Mouse (Mus musculus) activated CD4-positive, CD25-positive, alpha-beta regulatory T cell, adult 4 months (primary cell): ENCODE measurements at regions not wholly inside any gene's neighbourhood (a gene's known extent, or its start where the extent isn't known, plus 50 kb on each side); places are given as distances from the start of the nearest gene placed in this dataset.

Experiments
- ATAC-seq: one replicate; pipeline ENCODE4 v1.8.0; 2017

DNA sequence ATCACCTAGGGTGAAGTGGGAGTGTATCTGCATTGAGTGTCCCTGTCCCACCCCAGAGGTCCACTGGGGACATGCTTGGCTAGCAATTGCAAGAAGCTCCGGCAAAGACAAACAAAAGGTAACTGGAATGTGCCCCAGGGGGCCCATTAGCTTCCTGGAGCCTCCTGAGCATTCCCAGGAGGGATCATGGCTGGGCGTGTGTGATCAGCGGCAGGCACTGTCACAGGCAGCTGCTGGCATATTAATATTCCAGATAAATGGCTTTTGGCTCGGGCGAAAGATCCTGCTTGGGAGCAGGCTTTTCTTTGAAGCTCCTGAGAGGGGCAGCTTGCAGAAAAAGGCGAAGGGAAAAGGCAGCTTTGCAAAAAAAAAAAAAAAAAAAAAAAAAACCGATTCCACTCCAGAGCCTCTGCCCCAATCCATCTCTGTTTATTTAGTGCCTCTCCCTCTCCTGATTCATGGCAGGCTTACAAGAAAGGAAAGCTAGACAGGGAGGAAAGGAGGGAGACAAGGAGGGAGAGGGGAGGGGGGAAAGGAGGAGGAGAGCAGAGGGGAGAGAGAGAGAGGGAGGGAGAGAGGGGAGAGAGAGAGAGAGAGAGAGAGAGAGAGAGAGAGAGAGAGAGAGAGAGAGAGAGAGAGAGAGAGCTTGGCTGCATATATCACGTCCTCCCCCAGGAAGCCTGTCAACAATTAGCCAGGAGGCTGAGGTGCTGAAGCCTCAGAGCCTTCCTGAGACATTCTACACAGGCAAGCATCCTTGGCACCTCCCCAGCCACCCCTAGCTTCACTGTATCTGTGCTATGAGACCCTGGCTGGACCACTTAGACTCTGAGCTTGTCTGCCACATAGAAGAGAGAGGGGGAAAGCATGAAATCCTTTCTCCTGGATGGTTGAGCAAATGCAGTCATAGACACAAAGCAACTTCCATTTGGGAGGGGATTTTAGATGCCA is 443.4 kb upstream of the Zmiz1 start:
- no peak for ATAC-seq

DNA sequence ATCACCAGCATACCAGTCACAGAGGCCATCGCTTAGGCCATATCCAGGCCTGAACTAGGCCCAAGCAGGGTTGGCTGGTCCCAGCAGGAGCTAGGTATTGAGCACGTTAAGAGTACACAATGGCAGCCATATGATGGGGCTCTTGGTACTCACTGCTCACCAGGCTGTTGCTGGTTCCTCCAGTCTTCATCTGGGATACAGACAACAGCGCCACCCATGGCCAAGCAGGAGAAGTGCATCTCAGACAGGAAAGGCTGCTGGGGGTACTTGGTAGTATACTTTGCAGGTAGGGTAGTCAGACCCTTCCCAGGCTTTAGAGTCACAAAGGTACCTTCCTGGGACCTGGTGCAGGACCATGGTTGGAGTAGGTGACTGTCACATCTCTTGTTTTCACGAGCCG is 441.1 kb upstream of the Zmiz1 start:
- ATAC-seq: no peak

DNA sequence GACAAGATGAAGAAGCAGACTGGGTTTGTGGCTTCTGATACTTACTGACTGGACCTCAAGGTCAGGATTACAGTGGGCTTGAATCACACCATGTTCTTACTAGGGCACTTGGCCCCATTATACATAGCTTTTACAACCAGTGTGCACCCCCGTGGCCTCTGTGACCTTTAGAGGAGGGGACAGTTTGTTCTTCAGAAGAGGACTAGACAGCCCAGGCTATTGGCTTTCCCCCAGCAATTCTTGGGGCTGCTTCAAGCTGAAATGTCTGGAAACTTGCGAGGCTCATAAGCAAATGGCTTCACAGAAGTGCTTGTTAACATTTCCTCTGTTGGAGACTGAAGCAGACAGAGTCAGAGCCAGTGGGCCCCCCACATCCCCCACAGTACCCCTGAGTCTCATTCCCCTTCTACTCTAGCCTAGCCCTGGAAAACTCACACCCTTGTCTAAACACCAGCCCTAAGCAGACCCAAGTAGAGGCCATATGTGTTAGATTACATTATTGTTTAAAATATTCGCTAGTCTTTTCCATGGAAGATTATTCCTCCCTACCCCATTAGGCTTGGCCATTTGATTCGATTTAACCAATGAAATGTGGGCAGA is 439.6 kb upstream of the Zmiz1 start:
- no peak for ATAC-seq

DNA sequence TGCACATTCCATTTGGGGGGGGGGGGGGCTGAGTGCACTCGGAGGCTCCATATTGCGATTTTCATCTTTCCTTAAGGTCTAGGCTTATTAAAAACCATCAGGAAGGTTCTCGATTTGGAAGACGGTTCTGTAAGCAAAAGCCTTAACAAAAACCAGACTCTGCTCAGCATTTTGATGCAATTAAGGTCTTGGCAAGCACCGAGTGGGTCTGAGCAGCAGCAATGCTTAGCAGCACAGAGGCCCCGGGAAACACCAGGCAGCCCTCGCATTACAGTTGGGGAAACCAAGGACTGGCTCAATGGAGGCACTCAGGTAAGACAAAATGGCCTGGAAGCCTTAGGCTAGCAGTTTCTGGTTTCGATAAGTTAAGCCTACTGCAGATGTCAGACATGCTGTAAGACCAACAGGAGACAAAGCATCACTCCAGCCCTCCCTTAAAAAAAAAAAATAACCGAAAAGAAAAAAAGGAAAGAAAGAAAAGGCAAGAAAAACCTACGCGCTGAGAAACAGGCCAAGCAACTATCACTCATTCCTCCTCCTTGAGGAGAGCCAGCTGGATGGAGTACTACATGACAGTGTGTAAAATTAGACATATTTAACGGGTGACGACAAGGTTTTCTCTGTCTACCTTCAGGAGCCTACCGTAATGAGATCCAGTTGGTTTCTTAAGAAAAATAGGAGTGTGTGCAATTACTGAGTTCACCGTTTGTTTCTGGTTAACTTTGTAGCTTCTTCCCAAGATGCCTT is 436.3 kb upstream of the Zmiz1 start:
- ATAC-seq: no peak

DNA sequence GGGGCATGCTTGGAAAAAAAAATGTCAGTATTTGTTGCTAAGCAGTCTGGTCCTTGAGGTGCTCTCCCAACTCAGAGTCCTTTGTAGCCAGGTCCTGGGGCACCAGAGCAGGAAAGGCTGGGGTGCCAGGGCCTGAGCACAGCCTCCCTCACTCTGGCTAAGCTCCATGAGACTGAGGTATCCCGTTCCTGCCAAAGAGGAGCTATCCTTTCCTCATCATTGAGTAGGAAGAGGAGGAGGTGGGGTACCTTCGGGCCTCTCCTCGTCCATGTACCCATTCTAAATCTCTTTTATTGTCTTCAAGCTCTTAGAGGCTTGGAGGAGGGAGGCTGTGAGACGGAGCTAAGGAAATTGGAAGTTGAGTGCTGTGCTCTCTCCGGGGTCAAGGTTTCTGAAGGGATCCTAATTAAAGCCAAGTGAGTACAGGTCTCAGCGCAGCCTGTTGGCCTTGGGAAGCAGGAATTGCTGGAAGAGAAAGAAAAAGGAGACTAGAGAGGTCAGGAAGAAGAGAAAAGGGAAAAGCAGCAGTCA is 435.6 kb upstream of the Zmiz1 start:
- ATAC-seq: no peak

DNA sequence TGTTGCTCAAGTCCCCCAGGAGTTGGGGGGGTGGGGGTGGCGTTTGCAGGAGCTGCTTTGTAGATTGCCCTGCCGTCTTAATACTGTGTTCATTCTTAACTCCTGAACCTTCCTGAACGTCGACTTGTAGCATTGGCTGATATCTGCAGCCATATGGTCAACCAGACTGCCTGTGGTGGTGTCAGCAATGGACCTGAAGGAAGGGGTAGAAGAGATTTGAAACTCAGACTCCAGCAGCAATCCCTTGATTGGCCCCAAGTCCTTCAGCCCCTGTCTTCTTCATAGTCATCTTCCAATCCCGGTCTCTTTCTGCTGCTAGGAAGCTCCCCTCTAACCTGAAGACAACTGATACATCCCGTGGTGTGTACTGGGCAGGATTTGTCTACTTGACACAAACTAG is 433.9 kb upstream of the Zmiz1 start:
- no peak for ATAC-seq

DNA sequence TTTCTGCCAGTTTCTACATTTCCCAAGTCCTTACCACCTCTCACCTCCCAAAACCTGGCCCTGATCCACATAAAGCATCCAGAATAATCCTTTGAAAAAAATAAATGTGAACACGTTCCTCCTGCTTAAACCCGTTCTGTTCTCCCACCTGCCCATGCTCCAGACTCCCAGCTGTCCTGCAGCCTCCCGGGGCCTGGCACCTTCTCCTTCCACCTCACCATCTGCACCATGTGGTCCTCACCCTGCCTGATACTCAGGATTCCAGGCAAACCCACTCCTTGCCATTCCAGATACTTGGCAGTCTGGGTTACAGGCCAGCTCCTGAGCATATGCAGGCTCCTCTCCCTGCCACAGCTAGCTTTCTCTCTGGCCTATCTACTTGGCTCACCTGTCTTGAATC is 431.9 kb upstream of the Zmiz1 start:
- no peak for ATAC-seq

DNA sequence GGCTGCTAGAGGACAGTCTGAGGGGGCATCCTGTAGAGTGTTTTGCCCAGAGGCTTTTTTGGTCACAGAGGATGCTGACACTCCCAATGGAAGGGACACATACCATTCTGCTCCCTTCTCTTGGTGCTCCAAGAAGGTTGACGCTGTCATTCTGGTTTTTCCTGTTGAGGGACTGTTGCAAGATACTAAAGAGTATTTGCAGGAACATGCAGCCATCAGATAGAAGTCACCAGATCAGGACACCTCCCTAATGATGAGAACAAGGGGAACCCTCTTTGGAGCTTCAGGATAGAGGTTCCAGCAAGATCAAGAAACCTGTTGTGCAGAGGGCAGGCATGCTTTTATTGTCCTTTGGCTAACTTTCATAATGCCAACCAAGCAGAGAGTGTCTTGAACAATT is 431.1 kb upstream of the Zmiz1 start:
- ATAC-seq: no peak

DNA sequence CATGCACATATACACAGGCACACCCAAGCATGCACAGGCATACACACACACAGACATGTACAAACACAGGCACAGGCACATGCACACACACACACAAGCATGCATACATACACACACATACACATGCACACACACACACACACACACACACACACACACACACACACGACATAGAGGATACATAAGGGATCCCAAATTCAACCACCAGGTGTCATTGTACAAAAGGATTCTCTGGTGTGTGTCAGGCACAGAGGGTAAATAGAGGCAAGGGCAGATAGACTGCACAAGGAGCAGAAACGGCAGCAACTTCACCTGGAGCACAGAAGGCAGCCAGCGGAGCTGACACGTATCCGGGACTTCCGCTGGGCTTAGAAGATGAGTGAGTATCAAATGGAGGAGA is 428.1 kb upstream of the Zmiz1 start:
- no peak for ATAC-seq

DNA sequence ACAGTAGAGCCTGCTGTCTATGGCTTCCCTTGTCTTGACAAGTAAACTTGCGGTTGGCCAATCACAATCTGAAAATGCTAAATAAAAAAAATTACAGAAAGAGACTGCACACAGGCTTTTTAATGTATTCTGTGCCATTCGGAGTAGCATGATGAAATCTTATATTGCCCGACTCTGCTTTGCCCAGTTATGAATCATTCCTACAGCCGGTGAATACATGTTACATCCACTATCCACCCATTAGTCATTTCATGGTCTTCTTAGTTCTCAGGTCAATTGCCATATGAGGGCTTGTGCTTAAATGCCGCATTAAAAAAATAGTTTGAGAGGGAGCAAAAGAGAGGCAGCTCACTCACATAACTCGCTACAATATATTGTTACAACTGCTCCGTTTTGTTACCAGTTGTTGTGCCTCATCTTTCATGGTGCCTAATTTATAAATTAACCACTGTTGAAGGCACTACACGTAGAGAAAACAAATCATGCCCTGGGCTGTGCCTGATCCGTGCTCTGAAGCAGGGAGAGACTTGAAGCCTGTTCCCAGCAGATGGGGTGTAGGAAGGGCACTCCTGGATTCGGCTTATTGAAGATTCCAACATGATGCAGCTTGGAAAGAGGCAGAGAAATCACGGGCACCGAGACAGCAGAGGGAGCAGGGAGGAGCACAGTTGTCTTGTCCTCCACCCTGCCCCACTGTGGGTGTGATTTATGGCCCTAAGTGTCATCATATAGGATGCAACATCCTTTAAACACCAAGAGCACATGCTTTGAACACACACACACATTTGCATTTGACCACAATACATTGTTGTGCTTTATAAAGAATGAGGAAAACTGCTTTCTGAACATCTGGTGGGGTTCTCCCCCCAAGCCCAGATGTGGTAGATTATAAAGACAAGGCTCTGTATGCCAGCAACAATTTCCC is 427.0 kb upstream of the Zmiz1 start:
- ATAC-seq: no peak

DNA sequence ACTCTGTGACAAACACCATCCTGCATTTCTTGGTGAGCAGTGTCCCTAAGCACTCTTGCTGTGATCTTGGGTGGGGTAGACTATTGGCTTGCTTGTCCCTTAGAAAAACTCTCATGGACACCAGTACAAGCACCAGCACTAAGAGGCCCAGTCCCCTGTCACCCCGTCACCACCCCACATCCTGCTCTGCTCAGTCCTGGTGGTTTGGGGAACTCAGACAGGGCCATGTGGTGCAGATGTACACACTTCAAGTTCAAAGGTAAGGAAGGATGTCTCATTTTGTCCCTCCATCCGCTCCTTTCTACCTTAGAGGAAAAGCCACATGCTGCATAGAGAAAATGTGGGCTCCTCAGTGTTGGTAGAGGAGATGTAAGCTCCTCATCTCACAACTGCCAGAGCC is 426.1 kb upstream of the Zmiz1 start:
- peak; percentile 69 for ATAC-seq

DNA sequence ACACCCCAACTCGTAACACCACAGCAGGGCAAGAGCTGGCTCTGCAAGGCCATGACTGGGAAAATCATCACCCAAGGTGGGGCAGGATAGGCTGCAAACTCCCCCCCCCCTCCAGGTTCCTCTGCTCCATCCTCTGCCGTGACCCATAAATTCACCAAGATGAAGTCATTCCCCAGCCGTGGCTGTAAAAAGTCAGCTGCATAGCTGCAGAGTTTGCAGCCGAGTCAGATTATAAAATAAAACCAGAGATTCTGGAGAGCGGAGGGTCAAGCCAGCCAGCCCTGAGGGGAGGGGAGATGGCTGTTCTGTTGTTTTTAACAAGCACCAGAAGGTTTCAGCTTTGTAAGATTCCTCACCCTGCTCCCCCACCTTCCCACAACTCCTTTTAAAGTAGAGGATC is 416.7 kb upstream of the Zmiz1 start:
- ATAC-seq: no peak

DNA sequence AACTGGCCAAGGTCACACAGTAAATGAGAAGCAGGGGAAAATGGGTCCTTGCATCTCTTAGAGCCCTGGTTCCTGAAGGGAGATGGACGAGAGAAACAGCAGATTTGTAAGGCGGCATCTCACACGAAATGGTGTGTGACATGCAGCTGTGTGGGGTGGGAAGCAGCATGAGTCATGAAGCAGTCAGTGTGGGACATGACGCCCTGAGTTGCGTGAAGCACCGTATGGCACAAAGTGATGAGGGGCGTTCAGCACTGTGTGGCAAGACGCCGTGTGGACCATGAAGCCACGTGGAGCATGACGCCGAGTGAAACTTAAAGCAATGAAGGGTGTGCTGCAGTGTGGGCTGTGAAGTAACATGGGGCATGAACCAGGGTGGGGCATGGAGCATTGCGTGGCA is 414.9 kb upstream of the Zmiz1 start:
- no peak for ATAC-seq

DNA sequence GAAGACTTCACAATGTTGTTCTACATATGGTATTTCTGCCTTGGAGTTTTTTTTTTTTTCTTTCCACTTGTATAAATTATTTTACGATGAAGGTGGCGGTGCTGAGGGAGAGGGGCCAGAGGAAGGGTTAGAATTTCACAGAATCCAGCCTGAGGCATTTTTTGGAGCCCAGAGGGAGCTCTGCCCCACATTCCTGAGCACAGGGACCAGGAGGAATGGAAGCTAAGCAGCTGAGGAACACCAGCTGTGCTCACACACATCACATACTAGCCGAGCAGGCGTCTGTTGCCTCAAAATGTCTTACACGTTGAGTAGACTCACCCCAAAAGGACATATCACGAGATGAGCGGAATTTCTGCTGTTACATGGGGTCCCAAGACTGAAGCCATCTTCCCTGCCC is 414.1 kb upstream of the Zmiz1 start:
- no peak for ATAC-seq

DNA sequence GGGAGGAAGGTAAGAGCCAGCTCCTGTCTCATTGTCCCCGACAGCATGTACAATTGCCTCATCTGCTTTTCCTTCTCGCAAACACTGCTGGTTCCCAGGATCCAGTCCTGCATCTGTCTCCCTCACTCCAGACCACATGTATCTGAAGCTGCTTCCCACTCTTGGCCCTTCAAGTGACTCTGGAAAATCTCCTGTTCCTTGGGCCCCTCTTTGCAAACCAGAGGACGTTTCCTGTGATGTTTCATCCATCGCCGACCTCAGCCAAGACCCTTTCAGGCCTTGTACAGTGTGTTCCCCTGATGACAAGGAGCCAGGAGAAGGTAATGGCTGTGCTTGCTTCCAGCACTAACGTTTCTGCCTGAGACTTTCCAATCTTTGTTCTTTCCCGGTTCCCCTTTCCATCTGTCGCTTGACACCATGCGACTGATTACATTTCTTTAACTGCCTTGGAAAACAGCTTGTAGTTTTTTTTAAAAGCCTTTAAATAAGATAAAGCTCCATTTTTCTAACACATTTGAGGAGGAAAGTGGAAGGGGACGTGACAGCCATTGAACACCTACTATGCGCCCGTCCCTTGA is 408.2 kb upstream of the Zmiz1 start:
- no peak for ATAC-seq

DNA sequence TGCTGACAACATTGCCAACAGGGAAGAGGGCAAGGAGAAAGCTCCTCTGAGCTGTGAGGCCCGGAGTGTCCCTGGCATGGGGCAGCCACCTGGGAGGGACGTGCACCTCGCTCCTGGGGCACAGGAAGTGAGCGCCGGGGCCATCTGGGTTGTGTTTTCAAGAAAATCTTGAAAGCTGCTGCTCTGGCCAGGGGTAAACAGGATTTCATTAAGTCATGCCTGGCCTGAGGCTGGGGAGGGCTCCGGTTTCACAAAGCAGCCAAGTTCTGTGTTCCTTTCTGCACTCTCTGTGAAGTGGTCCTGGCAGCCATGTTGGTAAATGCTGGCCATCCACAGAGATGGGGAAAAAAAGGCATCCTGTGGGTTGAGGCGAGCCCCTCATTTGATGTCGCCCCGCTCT is 406.8 kb upstream of the Zmiz1 start:
- no peak for ATAC-seq

DNA sequence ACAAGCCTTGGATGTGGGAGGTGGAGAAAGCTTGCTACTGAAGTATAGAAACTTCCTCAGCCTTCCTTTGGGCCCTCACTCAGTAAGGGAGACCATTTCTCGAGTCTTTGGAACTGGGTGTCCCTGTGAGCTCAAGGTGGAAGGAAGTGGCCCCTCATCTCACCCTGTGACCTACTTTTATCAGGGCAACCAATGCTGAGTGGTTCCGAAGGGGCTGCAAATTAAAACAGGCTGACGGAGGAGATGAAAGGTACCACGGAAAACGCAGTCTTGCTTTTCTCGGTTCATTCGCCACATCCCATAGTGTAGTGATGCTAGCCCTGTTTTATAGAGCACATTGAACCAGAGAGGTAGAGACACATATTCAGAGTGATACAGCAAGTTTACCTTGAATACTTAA is 399.6 kb upstream of the Zmiz1 start:
- no peak for ATAC-seq

DNA sequence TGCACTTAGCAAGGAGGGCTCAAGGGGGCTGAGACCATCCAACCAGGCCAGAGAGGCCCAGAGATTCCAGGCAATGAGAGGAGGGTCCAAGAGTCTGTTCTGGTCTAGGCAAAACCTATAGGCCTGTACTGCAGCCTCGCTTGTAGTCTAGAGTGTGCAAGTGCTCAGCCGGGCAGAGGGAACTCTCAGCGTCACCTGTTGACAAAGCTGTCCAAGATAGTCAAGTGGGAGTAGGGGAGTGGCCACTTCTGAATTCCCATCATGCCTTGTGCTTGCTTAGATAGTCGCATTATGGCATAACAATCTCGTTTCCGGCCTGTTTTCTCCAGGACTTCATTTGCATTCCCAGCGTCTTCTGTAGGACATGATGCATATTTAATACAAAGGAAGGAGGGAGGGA is 398.7 kb upstream of the Zmiz1 start:
- no peak for ATAC-seq

DNA sequence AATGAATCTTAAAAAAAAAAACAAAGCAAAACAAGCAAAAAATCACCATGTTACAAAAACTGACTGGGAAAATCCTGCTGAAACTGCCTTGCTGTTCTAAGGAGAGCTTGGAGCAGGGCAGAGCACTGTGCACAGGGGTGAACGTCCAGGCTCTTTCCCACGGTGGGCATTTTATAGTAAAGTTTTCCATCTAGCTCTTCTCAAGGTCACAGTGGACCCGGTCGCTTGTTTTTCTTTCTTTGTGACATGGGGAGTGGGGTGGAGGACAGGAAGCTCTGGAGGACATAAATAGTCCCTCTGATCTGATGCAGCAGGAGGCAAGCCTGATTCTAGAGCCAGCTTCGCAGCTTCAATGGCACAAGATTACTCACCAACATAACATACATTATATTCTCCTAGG is 395.9 kb upstream of the Zmiz1 start:
- ATAC-seq: no peak

DNA sequence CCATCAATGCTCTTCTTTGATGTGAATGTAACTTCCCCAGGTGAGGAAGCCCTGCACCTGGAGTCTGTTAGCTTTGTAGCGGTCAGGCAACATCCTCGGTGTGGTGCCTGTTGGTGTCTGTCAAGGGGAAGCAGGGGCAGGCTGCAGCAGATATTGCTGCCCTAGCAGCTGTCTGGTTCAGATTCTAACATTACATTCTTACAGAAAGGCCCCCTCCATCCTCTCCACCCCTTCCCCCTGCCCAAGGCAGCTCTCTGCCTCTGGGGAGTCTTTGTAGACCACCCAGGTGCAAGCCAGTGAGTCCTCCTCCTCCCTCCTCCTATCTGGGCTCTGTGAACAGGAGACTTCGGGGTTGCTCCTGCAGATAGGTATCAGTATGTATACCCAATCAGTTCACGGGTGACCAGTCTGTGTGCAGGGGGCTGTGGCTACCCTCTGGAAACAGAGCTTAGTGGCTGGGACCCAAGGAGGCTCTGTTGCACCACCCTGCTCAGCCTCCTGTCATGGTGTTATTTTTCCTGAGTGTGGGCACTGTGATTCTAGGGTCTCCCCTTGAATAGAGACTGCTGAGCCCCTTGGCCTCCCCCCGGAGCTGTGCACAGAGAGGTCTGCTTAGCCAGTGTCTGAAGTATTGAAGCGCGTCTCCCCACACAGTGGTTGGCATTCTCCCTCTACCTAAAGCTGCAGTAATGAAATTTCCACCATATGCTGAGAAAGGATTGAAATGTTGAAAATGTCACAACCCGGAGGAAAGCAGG is 394.6 kb upstream of the Zmiz1 start:
- no peak for ATAC-seq

DNA sequence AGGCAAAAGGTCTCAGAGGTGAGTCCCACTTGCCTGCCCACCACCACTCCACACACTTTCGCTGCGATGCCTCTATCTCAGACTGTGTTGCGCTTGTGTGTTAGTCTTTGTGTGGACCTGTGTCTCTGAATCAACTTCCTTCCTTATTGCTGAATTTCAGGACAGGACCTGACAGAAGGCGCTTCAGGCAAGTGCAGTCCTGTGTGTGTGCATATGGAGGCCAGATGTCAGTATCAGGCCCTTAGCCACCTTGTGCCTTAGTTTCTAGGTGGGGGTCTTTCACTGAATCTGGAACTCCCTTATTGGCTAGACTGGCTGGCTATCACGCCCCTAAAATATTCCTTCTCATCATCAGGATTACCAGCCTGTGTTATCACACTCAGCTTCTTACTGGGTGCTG is 391.6 kb upstream of the Zmiz1 start:
- no peak for ATAC-seq
